Mouse (Mus musculus) kidney, postnatal 14 days (tissue): Measurements from ENCODE around the gene Piwil4.
A peak's percentile ranks its signal among the peaks of the same experiment; 100 is the strongest.
"Not testable (repeated sequence)": the region's sequence is repeated elsewhere in the genome, so short reads cannot be mapped to it uniquely, and the experiment has no call there.

Experiments
- DNase-seq: peaks from one replicate; pipeline ENCODE4 v3.0.0; 2022; ENCODE audit warnings: mixed read lengths

The Piwil4 gene

GRCm38 (mm10) chr9:14724755-14725420 lies 15.6 kb downstream of the Piwil4 start:
- no peak for DNase-seq

DNA sequence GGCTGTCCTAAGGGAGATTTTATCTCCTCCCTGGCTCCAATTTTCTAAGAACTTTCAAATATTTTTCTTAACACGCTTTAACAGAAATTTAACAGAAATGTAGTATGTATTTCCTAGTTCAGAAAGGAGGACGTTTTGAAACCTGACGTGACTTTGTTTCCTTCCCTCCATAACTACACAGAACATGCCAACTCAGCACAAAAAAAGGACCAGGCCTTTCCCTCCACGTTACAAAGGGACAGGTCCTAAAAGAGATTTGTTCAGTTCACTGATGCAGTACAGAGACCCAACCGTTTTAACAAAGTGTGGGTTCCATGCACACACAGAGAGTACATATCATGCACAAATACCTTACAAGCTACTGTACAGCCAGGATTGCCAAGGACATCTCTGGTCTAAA lies 18.9 kb downstream of the Piwil4 start:
- DNase-seq: no peak

GRCm38 (mm10) chr9:14720384-14720783 lies 20.1 kb downstream of the Piwil4 start:
- DNase-seq: no peak

- DNase-seq: no peak
Observed at GRCm38 (mm10) chr9:14718332-14718691, 22.2 kb downstream of the Piwil4 start.

GRCm38 (mm10) chr9:14717689-14718331 lies 22.7 kb downstream of the Piwil4 start:
- peak; percentile 26 for DNase-seq

DNA sequence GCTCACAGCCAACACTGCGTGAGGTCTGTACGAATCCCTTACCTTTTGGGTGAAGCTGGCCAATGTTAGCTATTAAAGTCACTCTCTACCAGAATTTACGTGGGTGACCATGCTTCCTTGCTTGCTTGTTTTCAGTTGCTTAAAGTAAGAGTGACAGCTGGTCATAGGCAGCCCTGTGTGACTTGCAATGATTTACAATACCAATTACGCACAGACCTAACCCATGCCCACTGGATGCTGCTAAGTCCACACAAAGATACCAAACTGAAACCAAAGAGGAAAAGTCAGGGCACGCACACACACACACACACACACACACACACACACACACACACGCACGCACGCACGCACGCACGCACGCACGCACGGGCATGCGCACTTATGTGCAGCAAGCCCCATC lies 25.3 kb downstream of the Piwil4 start:
- DNase-seq: no peak

- DNase-seq: no peak
Observed at GRCm38 (mm10) chr9:14710910-14711309, 29.6 kb downstream of the Piwil4 start.

- DNase-seq: peak; percentile 12
Observed at GRCm38 (mm10) chr9:14705321-14706162, 35.0 kb downstream of the Piwil4 start.

GRCm38 (mm10) chr9:14700795-14701194 lies 39.7 kb downstream of the Piwil4 start:
- DNase-seq: not testable (repeated sequence)

DNA sequence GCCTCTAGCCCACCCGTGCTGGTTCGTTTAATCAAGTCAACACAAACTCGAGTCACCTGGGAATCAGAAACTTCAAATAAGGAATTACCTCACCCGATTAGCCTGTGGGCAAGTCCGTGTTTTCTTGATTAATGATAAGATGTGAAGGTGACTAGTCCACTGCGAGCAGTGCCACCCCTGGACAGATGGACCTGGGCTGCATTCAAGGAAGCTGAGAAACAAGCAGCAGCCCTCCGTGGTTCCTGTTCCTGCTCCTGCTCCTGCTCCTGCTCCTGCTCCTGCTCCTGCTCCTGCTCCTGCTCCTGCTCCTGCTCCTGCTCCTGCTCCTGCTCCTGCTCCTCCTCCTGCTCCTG lies 41.3 kb downstream of the Piwil4 start:
- DNase-seq: no peak

GRCm38 (mm10) chr9:14698582-14699287 lies 41.8 kb downstream of the Piwil4 start:
- DNase-seq: peak; percentile 91

DNA sequence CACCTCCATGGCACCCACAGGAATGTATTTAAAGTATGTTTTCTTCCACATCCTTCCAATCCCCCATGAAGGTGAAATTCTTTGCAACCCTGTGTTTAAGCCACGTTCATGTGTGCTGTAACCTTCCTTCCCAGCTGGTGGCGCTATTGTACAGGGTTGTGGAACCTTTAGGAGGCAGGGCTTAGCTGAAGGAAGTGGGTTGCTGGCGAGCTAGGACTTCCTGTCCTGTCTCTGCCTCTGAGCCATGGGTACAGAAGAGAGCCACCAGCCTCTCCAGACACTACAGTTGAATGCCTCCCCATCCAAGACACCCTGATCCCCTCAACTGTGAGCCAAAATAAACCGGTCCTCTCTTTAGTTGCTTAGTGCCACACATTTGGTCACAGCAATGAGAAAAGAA lies 42.6 kb downstream of the Piwil4 start:
- no peak for DNase-seq

DNA sequence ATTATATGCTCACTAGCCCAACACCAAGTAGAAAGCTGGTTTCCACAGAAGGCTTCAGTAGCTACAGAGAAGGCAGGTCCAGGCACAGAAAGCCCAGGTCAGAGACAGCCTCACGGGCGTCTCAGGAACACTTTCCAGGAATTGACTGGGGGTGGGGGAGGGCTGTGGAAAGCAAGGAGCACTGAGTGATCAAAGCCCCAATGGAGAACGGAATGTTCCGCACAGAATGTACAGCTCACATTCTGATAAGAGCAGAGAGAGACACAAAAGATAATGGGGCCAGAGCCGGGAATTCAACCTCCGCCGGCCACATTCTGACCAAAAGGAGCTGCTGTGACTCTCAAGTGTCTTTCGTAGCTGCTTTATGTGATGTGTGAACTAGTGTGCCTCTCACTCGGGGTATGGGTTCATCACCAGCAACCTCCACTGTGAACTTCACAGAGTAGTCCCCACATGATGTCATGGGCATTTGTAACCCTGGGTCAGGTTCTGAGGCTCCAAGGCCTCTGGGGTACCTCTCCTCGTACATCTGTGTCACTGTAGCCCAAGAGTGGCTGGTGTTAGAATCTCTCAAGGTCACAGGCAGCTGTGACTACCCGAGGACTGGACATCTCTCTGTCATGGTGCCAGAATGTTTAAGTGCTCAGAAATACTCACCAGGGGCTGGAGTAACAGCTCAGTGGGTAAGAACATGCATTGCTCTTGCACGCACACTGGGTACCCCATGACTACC lies 51.0 kb downstream of the Piwil4 start:
- no peak for DNase-seq

GRCm38 (mm10) chr9:14684363-14684762 lies 56.2 kb downstream of the Piwil4 start:
- DNase-seq: no peak

GRCm38 (mm10) chr9:14682741-14683140 lies 57.8 kb downstream of the Piwil4 start:
- DNase-seq: no peak

DNA sequence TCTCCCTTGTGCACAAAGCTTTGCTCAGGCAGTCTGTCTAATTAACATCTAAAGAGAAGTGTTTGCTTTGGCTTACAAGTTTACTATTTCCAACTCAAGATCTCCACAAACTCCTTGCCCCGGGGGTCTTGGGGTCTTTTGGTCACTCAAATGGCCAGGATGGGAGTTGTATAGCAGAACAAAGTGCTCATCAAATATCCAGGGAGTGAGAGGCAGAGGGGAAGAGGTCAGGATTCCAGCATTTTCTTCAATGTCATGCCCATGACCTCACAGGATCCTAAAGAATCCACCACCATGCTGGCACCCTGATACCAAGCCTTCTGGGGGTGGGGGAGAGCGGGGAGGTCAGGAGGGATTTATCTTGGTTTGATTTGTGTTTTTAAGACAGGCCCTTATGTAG lies 59.9 kb downstream of the Piwil4 start:
- DNase-seq: no peak

DNA sequence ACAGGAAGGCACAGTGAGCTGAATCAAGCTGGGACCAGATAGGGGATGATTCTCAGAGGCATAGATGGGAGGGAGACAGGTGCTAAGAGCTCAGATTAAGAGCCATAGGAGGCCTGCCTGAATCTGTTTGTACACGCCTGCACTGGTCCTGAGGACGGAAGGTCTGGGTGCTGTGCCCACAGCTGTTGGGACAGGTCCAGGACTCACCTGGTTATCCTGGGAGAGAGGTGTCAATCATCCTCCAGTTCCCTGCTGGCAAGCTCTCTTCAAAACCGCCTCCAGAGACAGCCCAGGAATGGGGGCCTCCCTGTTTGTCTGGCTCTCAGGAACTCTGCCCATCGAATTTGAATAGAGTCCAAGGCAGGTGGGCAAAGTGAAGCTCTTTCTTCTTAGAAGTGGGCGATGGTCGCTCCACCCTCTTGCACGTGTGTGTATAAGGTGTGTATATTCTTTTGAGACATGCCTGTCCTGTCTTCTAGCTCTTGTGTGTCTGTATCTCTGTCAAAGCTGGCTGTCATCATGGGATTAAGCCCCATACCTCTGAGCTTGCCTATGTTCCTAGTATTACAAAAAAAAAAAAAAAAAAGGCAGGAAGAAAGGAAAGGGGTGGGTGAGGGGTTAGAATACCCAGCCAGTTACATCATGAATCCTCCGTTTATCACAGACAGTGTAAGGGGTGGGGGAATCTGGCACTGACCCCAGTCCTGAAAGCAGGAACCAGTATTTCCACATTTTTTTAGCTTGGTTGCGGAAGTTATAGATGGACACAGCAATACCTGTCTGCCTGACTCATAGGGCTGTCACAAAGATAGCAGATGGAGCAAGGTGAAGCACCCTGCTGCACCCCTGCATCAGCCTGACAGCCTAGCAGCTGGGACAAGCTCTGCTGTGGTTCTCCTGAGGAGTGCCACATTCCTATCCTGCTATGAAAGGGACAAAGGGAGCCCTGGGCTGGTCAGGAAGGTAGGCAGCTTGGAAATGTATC lies 64.5 kb downstream of the Piwil4 start:
- peak; percentile 23 for DNase-seq

- DNase-seq: no peak
Observed at GRCm38 (mm10) chr9:14674506-14674905, 66.0 kb downstream of the Piwil4 start.

GRCm38 (mm10) chr9:14673109-14673508 lies 67.4 kb downstream of the Piwil4 start:
- no peak for DNase-seq

DNA sequence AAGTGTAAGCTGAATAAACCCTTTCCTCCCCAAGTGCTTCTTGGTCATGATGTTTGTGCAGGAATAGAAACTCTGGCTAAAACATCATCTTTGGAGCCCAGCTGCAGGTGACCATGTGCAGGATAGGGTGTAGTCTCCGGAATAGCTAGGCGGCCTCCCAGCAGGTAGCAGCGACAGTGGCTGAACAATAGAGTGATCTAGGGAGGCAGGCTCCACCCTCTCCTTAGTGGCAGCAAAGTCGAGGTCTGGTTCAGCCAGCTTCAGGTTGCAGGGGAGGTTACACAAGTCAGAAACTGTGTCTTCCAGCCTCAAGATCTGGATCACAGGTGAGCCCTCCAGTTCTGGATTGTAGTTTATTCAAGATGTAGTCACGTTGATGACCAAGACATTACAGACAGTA lies 68.6 kb downstream of the Piwil4 start:
- DNase-seq: not testable (repeated sequence)

DNA sequence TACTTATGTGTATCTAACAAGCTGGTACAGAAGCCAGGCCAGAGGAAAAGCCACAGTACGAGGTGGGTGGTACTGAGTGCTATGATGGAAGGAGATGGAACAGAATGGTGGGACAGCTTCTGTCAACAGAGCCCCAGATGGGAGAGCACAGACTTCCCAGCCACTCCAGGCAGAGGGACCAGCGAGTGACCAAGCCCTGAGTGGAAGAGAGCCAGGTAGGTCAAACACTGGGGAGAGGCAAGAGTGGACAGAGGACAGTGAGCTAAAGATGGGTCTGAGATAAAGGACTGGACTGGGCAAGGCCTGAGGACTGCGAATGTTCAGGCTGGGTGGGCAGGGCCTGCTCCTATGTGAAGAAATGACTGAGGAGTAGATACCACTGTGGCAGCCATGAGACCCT lies 72.2 kb downstream of the Piwil4 start:
- DNase-seq: no peak
